Mouse (Mus musculus) kidney, postnatal 25 days (tissue): Measurements from ENCODE around the gene Spcs1.

ENCODE experiments used
- DNase-seq, 2 experiments: peaks; one replicate each; pipeline ENCODE4 v3.0.0; 2021; ENCODE audit warnings: mixed read lengths in 2 of 2

Gene Spcs1

DNA sequence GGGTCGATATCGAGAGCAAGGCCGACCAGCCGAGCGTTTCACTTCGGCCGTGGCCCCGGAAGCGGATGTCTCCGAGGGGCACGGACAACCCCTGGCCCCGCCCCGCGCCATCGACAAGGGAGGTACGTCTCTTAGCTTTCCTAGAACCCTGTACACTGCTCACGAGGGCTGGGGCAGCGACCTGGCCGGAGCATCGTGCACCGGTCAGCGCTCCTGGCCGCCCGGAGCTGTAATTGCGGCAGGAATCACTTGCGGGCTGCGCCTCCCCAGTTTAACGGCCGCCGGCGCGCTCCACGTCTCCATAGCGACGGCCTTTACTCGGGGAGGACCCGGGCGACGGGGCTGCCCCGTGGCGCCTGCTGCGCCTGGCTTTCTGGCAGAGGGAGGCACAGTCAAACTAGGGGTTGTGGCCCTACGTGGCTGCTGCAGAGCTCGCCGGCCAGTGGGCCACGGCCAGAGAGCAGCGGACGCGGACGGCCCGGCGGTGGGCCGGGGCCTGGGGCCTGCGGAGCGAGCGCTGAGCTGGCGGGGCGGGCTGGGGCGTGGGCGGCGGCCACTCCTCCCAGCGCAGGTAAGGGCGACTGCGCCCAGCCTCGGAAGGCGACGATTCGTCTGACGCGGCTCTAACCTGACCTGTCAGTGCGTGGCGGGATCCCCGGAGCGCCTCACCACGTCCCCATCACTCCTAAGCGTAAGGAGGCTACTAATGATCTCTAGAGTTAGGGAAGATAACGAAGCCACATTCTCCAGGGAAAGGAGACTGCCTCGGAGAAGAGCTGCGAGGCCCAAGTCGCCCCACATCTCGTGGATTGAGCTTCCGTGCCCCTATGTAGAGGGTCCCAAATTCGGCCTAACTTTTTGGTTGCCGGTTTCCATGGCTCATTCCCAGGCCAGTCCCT lies at the start of gene Spcs1, which contains the start of gene Glt8d1:
Gene Spcs1, minus strand, starts transcription at position 366 of the 899 bp plus-strand sequence.
Gene Glt8d1, plus strand, starts transcription at position 94 of the 899 bp plus-strand sequence.
- peak; percentile 90 to 94 for DNase-seq

GRCm38 (mm10) chr14:31045817-31046216 lies 44.3 kb upstream of the Spcs1 start:
- no peak for DNase-seq

DNA sequence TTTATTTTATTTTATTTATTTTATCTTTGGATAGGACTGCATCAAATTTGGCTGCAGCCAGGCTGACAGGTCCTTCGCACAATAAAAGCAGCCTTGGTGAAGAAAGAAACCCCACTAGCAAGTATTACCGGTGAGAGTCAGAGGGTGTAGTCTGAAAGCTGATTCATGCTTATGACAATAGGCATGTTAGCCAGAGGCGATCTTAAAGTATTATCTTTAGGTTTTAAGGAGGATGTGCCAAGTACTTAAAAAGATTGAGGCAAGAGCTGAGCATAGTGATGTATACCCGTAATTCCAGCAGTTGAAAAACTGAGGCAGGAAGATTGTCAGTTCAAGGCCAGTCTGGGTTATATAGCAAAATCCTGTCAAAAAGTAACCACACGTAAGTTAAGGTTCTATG lies 43.8 kb upstream of the Spcs1 start:
- DNase-seq: no peak

DNA sequence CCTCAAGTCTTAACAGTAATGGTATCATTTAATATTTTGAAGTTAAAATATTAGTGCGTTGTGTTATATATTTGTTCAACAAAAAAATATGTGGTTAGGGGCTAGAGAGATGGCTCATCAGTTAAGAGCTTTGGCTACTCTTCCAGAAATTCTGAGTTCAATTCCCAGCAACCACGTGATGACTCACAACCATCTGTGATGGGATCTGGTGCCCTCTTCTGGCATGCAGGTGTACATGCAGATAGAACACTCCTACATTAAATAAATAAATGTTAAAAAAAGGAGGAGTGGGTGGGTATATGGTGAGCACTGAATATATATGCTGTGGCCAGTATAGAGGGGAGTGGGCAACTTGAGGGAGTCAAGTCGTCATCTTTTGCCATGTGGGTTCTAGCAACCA lies 24.3 kb upstream of the Spcs1 start:
- no peak for DNase-seq

GRCm38 (mm10) chr14:31022579-31022978 lies 21.1 kb upstream of the Spcs1 start:
- DNase-seq: peak in 1 of 2 experiments; percentile 44

GRCm38 (mm10) chr14:31019331-31020205 lies 18.1 kb upstream of the Spcs1 start:
- peak; percentile 78 to 92 for DNase-seq

- peak; percentile 98 to 99 for DNase-seq
Measured at GRCm38 (mm10) chr14:31018860-31019291, 17.4 kb upstream of the Spcs1 start, which contains the start of the genes Pbrm1 and Gnl3. Gene Pbrm1 (plus strand): TSS chr14:31019138. Gene Gnl3 (minus strand): TSS chr14:31019152.

DNA sequence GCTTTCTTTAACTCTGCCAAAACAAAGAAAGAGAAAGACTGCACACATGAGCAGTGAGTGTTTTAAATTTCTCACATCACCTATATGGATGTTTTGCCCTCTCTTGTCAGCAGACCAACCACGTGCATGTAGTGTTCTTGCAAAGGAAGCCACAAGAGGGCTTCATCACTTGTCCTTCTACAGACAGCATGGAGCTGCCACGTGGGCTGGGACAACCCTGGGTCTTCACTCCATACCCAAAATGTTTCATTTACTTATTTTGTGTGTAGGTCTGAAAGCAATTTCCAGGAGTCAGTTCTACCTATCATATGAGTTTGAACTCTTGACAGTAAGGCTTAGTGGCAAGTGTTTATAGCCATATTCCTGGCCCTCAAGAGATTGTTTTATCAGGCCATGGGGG lies 16.4 kb upstream of the Spcs1 start:
- peak in 1 of 2 experiments; percentile 45 for DNase-seq

- no peak for DNase-seq
Measured at GRCm38 (mm10) chr14:31016063-31016462, 14.6 kb upstream of the Spcs1 start.

DNA sequence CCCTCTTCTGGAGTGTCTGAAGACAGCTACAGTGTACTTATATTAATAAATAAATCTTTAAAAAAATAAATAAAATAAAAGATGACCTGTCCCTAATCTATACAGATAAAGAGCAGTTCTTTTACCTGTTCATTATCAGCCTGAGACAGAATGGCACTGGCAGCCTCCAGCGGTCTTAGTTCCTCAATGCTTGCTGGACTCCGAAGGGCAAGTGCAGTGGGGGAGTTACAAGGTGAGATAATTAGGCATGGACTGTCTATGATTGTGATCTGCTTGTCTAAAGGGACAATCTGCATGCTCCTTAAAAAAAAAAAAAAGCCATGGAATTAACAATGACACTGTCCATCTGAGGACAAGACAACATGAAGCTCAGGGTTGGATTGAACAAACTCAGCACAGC lies 12.5 kb upstream of the Spcs1 start:
- no peak for DNase-seq

- no peak for DNase-seq
Measured at GRCm38 (mm10) chr14:31011588-31011987, 10.1 kb upstream of the Spcs1 start.

DNA sequence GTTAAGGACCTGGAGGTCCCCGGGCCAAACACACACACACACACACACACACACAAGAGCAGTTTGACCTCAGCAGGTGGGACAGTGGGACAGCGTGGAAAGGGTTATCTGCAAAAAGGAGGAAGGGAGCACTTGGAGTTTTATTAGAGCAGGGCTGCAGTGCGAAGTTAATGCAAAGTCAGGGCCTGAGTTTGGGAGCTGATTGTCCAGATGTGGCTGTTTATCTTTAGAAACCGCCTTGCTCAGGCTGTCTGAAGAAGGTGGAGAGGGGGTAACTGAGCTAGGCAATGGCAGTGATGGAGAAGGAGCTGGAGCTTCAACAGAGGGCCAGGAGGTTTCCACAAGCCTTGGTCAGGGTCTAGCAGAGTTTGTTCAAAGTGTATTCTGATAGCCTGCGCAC lies 5.3 kb upstream of the Spcs1 start:
- no peak for DNase-seq

DNA sequence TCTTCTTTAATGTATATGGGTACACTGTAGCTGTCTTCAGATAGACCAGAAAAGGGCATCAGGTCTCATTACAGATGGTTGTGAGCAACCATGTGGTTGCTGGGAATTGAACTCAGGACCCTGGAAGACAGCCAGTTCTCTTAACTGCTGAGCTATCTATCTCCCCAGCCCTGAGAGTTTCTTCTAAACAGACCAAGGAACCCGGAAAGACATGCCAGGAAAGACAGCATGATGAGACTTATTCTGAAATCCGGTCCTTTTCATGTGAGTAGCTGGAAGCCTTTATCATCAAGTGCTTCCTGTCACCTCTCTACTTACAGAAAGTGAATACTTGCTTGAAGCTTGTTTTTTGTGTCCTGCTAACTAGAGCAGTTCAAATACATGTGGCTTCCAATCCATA lies 3.1 kb upstream of the Spcs1 start:
- DNase-seq: no peak

DNA sequence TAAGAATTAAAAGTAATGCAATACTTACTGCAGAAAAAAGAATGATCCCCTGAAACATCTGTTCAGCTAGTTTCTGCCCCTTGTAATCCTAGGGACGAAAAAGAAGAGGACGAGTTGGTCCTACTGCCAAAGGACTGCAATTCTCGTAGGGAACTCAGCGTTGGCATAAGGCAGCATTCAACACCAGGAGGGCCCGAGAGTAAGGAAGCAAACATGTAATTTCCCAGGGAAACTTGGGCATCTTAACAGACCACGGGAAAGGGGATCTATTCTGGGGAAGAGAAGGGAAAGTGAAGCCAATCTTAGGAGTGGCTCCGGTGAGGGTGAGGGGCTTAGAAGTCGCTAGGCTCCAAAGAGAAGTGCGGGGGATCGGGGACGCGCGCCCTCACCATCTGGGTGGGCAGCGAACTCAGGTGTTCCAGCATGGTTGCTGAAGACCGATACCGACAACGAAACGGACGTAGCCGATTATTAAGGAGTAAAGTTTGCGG lies 611 bp downstream of the Spcs1 start:
- no peak for DNase-seq

- DNase-seq: no peak
Measured at GRCm38 (mm10) chr14:31000356-31000755, 1.1 kb downstream of the Spcs1 start.

GRCm38 (mm10) chr14:30996417-30996816 lies 5.1 kb downstream of the Spcs1 start:
- no peak for DNase-seq

- peak; percentile 44 to 54 for DNase-seq
Measured at GRCm38 (mm10) chr14:30976222-30976621, 25.2 kb downstream of the Spcs1 start.

- DNase-seq: peak; percentile 28 to 48
Measured at GRCm38 (mm10) chr14:30974204-30974603, 27.3 kb downstream of the Spcs1 start.

DNA sequence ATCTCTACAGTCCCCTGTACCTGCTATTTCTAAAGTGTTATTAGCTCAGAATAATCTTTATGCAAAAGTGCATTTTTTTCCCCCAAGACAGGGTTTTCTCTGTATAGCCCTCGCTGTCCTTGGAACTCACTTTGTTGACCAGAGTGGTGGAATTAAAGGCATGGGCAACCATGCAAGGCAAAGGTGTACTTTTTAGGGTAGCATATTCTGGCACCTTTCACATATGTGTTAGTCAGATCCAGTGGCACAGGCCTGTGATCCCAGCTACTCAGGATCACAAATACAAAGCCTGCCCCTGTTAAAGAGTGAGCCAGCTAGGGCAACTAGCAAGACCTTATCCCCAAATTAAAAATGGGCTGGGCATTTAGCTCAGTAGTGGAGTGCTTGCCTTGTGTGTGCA lies 41.1 kb downstream of the Spcs1 start:
- DNase-seq: peak; percentile 32 to 49

- no peak for DNase-seq
Measured at GRCm38 (mm10) chr14:30959031-30959430, 42.4 kb downstream of the Spcs1 start.

GRCm38 (mm10) chr14:30958517-30958916 lies 43.0 kb downstream of the Spcs1 start:
- no peak for DNase-seq

- peak; percentile 95 to 98 for DNase-seq
Measured at GRCm38 (mm10) chr14:30951154-30951825, 50.2 kb downstream of the Spcs1 start, which contains the start of gene Nek4. Gene Nek4 (plus strand): TSS chr14:30951377.
